30 mouse cellular contexts compared by ENCODE assay signal in the genomic region with DNA sequence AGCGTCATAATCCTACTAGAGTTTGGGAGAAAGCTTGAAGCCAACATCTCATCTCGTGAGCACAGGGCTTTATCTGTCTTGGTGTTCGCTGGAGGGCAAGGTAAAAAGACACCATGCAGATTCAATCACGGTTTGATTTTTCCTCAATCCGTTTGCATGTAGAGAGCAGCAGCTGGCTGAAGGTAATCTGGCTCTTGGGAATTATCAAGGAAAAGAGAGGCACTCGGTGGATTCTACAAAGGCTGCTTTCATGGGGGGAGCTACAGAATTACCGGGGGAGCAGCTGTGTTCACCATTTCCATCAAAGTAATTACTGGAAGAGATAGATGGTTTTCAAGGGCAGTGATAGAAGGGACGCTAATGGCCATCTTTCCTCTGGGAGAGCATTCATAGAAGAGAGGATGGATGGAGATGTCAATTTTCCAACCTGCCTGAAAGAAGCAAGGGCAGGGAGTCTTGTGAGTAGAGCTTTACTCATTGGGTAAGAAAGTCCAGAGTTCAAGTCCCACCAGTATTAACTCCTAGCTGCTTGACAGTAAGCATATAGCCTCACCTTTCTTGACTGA.
DNase-seq lines count a peak whose midpoint lies in the region; ATAC-seq and TF ChIP-seq lines count a peak whose summit lies in the region.
"Had no signal": no experiment of that assay in that cellular context is flagged by ENCODE, and none has a peak within 500 bp of the region (broad histone marks: within the 10 kb centered on the region; RNA-seq: fewer than 3 reads in every experiment).

No protein-coding gene starts in this region.

- WGBS in embryonic facial prominence, embryonic 14.5 days = 59% methylated on average over 8 of the region's 8 CpGs
- 72% methylated on average over 8 of the region's 8 CpGs for WGBS in embryonic facial prominence, embryonic 10.5 days
- 63% methylated on average over 8 of the region's 8 CpGs for WGBS in midbrain, embryonic 12.5 days
- WGBS in midbrain, postnatal 0 days = 42% methylated on average over 8 of the region's 8 CpGs
- WGBS in neural tube, embryonic 13.5 days = 33% methylated on average over 8 of the region's 8 CpGs

- no peaks in the 10 kb centered on the region for H3K36me3 ChIP-seq in embryonic facial prominence, embryonic 14.5 days (ENCODE audit: control insufficient read depth, insufficient read depth, low read length)
- H3K36me3 ChIP-seq in embryonic facial prominence, embryonic 10.5 days (replicated peaks) = no peaks in the 10 kb centered on the region
- H3K36me3 ChIP-seq in midbrain, embryonic 12.5 days = no peaks in the 10 kb centered on the region
- H3K36me3 ChIP-seq in midbrain, postnatal 0 days (ENCODE audit: insufficient read depth, low read length) = no peaks in the 10 kb centered on the region
- H3K36me3 ChIP-seq in neural tube, embryonic 13.5 days = no peaks in the 10 kb centered on the region
- H3K36me3 ChIP-seq: heart, embryonic 12.5 days; liver, embryonic 15.5 days; midbrain, embryonic 13.5 days had no signal

- no peaks in the 10 kb centered on the region for H3K27me3 ChIP-seq in embryonic facial prominence, embryonic 14.5 days (replicated peaks; ENCODE audit: control insufficient read depth, insufficient read depth, low read length)
- no peaks in the 10 kb centered on the region for H3K27me3 ChIP-seq in embryonic facial prominence, embryonic 10.5 days (replicated peaks; ENCODE audit: low read depth, poor library complexity, severe bottlenecking)
- no peaks in the 10 kb centered on the region for H3K27me3 ChIP-seq in midbrain, embryonic 12.5 days
- no peaks in the 10 kb centered on the region for H3K27me3 ChIP-seq in midbrain, postnatal 0 days (ENCODE audit: insufficient read depth, low read length)
- no peaks in the 10 kb centered on the region for H3K27me3 ChIP-seq in neural tube, embryonic 13.5 days
- H3K27me3 ChIP-seq: heart, embryonic 12.5 days; liver, embryonic 15.5 days; midbrain, embryonic 13.5 days; Patski had no signal

- no peak for TF ChIP-seq POLR2A in brain, embryonic 14.5 days (IDR thresholded peaks at IDR 0.05; ENCODE audit: borderline replicate concordance, extremely low read depth, insufficient read depth, insufficient read length, poor library complexity, severe bottlenecking)

- ATAC-seq in embryonic facial prominence, embryonic 14.5 days (ENCODE audit: low read depth) = 0 out of 2 replicates have a peak, but pooled peaks have one; percentile 15
- peak; percentile 52; the same call in 1 of the 2 replicates for ATAC-seq in midbrain, embryonic 12.5 days (ENCODE audit: low FRiP score, low read depth)
- ATAC-seq in midbrain, postnatal 0 days (ENCODE audit: low FRiP score) = no peak
- ATAC-seq in neural tube, embryonic 13.5 days (ENCODE audit: low read depth) = no peak
- ATAC-seq: forebrain, embryonic 16.5 days; inflammation-experienced regulatory T-cells, adult 6 months; midbrain, embryonic 13.5 days; Patski had no signal

- H3K4me2 ChIP-seq in embryonic facial prominence, embryonic 14.5 days (ENCODE audit: low read depth, low read length) = no peak overlapping the region
- no peak overlapping the region for H3K4me2 ChIP-seq in midbrain, embryonic 12.5 days (replicated peaks)
- no peak overlapping the region for H3K4me2 ChIP-seq in midbrain, postnatal 0 days (ENCODE audit: low read depth, low read length, poor library complexity, severe bottlenecking)
- H3K4me2 ChIP-seq in neural tube, embryonic 13.5 days = no peak overlapping the region
- H3K4me2 ChIP-seq: heart, embryonic 12.5 days; liver, embryonic 15.5 days; lung, embryonic 14.5 days; midbrain, embryonic 13.5 days had no signal

- no peak for TF ChIP-seq CTCF in midbrain, postnatal 0 days (IDR thresholded peaks at IDR 0.05)
- TF ChIP-seq CTCF in brain, embryonic 14.5 days (IDR thresholded peaks at IDR 0.05; ENCODE audit: borderline replicate concordance, extremely low read depth, insufficient read depth, insufficient read length) = no peak

- no peak overlapping the region for H3K9ac ChIP-seq in embryonic facial prominence, embryonic 14.5 days (ENCODE audit: low read depth, low read length)
- H3K9ac ChIP-seq in midbrain, embryonic 12.5 days (replicated peaks) = no peak overlapping the region
- no peak overlapping the region for H3K9ac ChIP-seq in midbrain, postnatal 0 days (replicated peaks; ENCODE audit: low read length, poor library complexity, severe bottlenecking)
- H3K9ac ChIP-seq in neural tube, embryonic 13.5 days = no peak overlapping the region
- H3K9ac ChIP-seq: heart, embryonic 12.5 days; liver, embryonic 15.5 days; lung, embryonic 14.5 days; midbrain, embryonic 13.5 days had no signal

- H3K9me3 ChIP-seq in embryonic facial prominence, embryonic 14.5 days (ENCODE audit: control insufficient read depth, low read length) = no peaks in the 10 kb centered on the region
- no peaks in the 10 kb centered on the region for H3K9me3 ChIP-seq in embryonic facial prominence, embryonic 10.5 days
- no peaks in the 10 kb centered on the region for H3K9me3 ChIP-seq in midbrain, embryonic 12.5 days
- no peaks in the 10 kb centered on the region for H3K9me3 ChIP-seq in midbrain, postnatal 0 days (ENCODE audit: low read length)
- H3K9me3 ChIP-seq in neural tube, embryonic 13.5 days = no peaks in the 10 kb centered on the region
- H3K9me3 ChIP-seq: heart, embryonic 12.5 days; liver, embryonic 15.5 days; midbrain, embryonic 13.5 days had no signal

- 0 out of 2 replicates have a peak, but pooled peaks cover 3% of the 10 kb centered on the region for H3K4me1 ChIP-seq in embryonic facial prominence, embryonic 14.5 days (ENCODE audit: control insufficient read depth, insufficient read depth, low read length)
- peaks cover 5% of the 10 kb centered on the region; the same call in 1 of the 2 replicates for H3K4me1 ChIP-seq in embryonic facial prominence, embryonic 10.5 days
- H3K4me1 ChIP-seq in midbrain, embryonic 12.5 days = peaks cover 14% of the 10 kb centered on the region
- no peaks in the 10 kb centered on the region for H3K4me1 ChIP-seq in midbrain, postnatal 0 days (ENCODE audit: insufficient read depth, low read length)
- peaks cover 55% of the 10 kb centered on the region for H3K4me1 ChIP-seq in neural tube, embryonic 13.5 days (replicated peaks)
- H3K4me1 ChIP-seq: liver, embryonic 15.5 days had no signal

- no peak for DNase-seq in embryonic facial prominence, embryonic 14.5 days (ENCODE audit: low spot score)
- no peak for DNase-seq in embryonic facial prominence, embryonic 10.5 days (ENCODE audit: low spot score)
- no peak for DNase-seq in midbrain, postnatal 0 days (ENCODE audit: low spot score)
- peak; percentile 59 for DNase-seq in brain, embryonic 14.5 days (ENCODE audit: low read depth)
- no peak for DNase-seq in gastrocnemius, postnatal 4 days (ENCODE audit: low spot score in 2 of 2)
- DNase-seq: adrenal gland, postnatal 10 days; cerebellum, adult 11 months; cerebellum, adult 9-10 months; cerebellum, postnatal 36 days; gastrocnemius, adult 2 months; gastrocnemius, postnatal 36 days; heart, adult 2 months; heart, postnatal 4 days; kidney, adult 11 months; kidney, postnatal 14 days; layer of hippocampus, adult 9-11 months; liver; lung, embryonic 14.5 days; lung, postnatal 14 days; right cerebral cortex, postnatal 4 days; thymus, adult 2 months; thymus, postnatal 36 days had no signal

- no peak overlapping the region for H3K4me3 ChIP-seq in embryonic facial prominence, embryonic 14.5 days (ENCODE audit: low read depth, low read length)
- no peak overlapping the region for H3K4me3 ChIP-seq in embryonic facial prominence, embryonic 10.5 days
- H3K4me3 ChIP-seq in midbrain, embryonic 12.5 days = no peak overlapping the region
- H3K4me3 ChIP-seq in midbrain, postnatal 0 days (ENCODE audit: low read depth, low read length) = no peak overlapping the region
- H3K4me3 ChIP-seq in neural tube, embryonic 13.5 days = no peak overlapping the region
- H3K4me3 ChIP-seq: gastrocnemius, adult 2 months; heart, adult 2 months; heart, embryonic 12.5 days; liver, embryonic 15.5 days; midbrain, embryonic 13.5 days had no signal

- no peak overlapping the region for H3K27ac ChIP-seq in embryonic facial prominence, embryonic 14.5 days (replicated peaks; ENCODE audit: low read depth, low read length)
- H3K27ac ChIP-seq in embryonic facial prominence, embryonic 10.5 days (replicated peaks) = no peak overlapping the region
- H3K27ac ChIP-seq in midbrain, embryonic 12.5 days (replicated peaks) = no peak overlapping the region
- H3K27ac ChIP-seq in midbrain, postnatal 0 days (ENCODE audit: low read depth, low read length) = no peak overlapping the region
- peak overlapping the region; percentile 39 for H3K27ac ChIP-seq in neural tube, embryonic 13.5 days (replicated peaks)
- H3K27ac ChIP-seq: gastrocnemius, adult 2 months; heart, adult 2 months; liver, embryonic 15.5 days; midbrain, embryonic 13.5 days had no signal

Comparison
In these comparisons a context has a peak if more than half of its experiments do, and no peak if none do; other contexts are left out.
1. ATAC-seq: peak in embryonic facial prominence, embryonic 14.5 days (single experiment) and midbrain, embryonic 12.5 days (single experiment); none in midbrain, postnatal 0 days (single experiment) and neural tube, embryonic 13.5 days (single experiment).